Mouse (Mus musculus): ENCODE results near the gene Sfpq. TPM values are rescaled to one million over a fixed set of nuclear protein-coding genes. Genes with fewer than 3 reads are reported as not detected.

Gene Sfpq
- total and polyA plus RNA-seq, 3 experiments = 146 to 560 (median 170) TPM

- TF ChIP-seq BHLHE40 (IDR thresholded peaks at IDR 0.05; ENCODE audit: low read depth, low read length) = peak; percentile 64
- TF ChIP-seq SIN3A (IDR thresholded peaks at IDR 0.05; ENCODE audit: low read length) = 0 out of 2 replicates have a peak, but pooled peaks have one; percentile 25
- no peak for TF ChIP-seq PAX5 (IDR thresholded peaks at IDR 0.05; ENCODE audit: low read length)
- TF ChIP-seq MXI1 (IDR thresholded peaks at IDR 0.05; ENCODE audit: low read depth, low read length) = peak; percentile 52; the same call in 1 of the 2 replicates
- TF ChIP-seq ETS1 (conservative IDR thresholded peaks at IDR 0.05; ENCODE audit: low read depth, low read length) = no peak
- TF ChIP-seq MAFK (IDR thresholded peaks at IDR 0.05; ENCODE audit: insufficient replicate concordance, low read length) = no peak
- Histone ChIP-seq H3K36me3 (replicated peaks in 1 of 2; ENCODE audit: control insufficient read depth in 1 of 2, insufficient read depth in 1 of 2, low read length in 1 of 2) (peaks cover 17 to 29% of the 10 kb centered on the region in 2 experiments), H3K9ac (ENCODE audit: insufficient read depth, low read depth) (peak overlapping the region; percentile 64; the same call in 1 of the 2 replicates), H3K27me3 (replicated peaks) (no peaks in the 10 kb centered on the region), H3K4me3 (replicated peaks in 1 of 3; ENCODE audit: low read depth in 2 of 3, low read length in 2 of 3, poor library complexity in 1 of 3) (peak overlapping the region; percentile 26 to 82 (median 76)), H3K4me1 (ENCODE audit: control insufficient read depth in 1 of 2, insufficient read depth in 2 of 2) (peaks cover 3 to 16% of the 10 kb centered on the region in 2 experiments; a peak in 3 of 4 replicates), H3K79me2 (replicated peaks; ENCODE audit: control insufficient read depth, extremely low read depth, insufficient read depth, poor library complexity, severe bottlenecking) (peaks cover 42% of the 10 kb centered on the region), H3K4me2 (ENCODE audit: insufficient read depth, low read depth, poor library complexity, severe bottlenecking) (peak overlapping the region; percentile 77), H3K27ac (ENCODE audit: insufficient read depth, low read depth) (no peak overlapping the region), H3K9me3 (replicated peaks; ENCODE audit: low read length) (no peaks in the 10 kb centered on the region)
- DNase-seq (ENCODE audit: extremely low read depth) = no peak
- dilution Hi-C loops (cut with MboI; ENCODE audit: extremely low pct_ligation_motif_present, extremely low pct_unique_long_range_greater_than_20kb, low sequenced_read_pairs) = no loop called here
- in situ Hi-C loops (cut with MboI; ENCODE audit: low pct_ligation_motif_present, low pct_unique_long_range_greater_than_20kb, low sequenced_read_pairs) = no loop called here
Measured at GRCm38 (mm10) chr4:127020411-127021150, 543 bp upstream of the Sfpq start.

- H3K9ac ChIP-seq (ENCODE audit: insufficient read depth, low read depth) = peak overlapping the region; percentile 100
- peak; percentile 90 for DNase-seq (ENCODE audit: extremely low read depth)
- H3K9me3 ChIP-seq (replicated peaks; ENCODE audit: low read length) = no peaks in the 10 kb centered on the region
- H3K27me3 ChIP-seq (replicated peaks) = no peaks in the 10 kb centered on the region
- in situ Hi-C loops (cut with MboI; ENCODE audit: low pct_ligation_motif_present, low pct_unique_long_range_greater_than_20kb, low sequenced_read_pairs) (no loop called here), dilution Hi-C loops (cut with MboI; ENCODE audit: extremely low pct_ligation_motif_present, extremely low pct_unique_long_range_greater_than_20kb, low sequenced_read_pairs) (no loop called here)
- peak overlapping the region; percentile 82 to 93 (median 90) for H3K4me3 ChIP-seq (replicated peaks in 1 of 3; ENCODE audit: low read depth in 2 of 3, low read length in 2 of 3, poor library complexity in 1 of 3)
- peaks cover 57% of the 10 kb centered on the region for H3K79me2 ChIP-seq (replicated peaks; ENCODE audit: control insufficient read depth, extremely low read depth, insufficient read depth, poor library complexity, severe bottlenecking)
- no peak overlapping the region for H3K4me2 ChIP-seq (ENCODE audit: insufficient read depth, low read depth, poor library complexity, severe bottlenecking)
- H3K27ac ChIP-seq (ENCODE audit: insufficient read depth, low read depth) = peak overlapping the region; percentile 92
- H3K4me1 ChIP-seq (ENCODE audit: control insufficient read depth in 1 of 2, insufficient read depth in 2 of 2) = peaks cover 8 to 27% of the 10 kb centered on the region in 2 experiments; a peak in 3 of 4 replicates
- H3K36me3 ChIP-seq (replicated peaks in 1 of 2; ENCODE audit: control insufficient read depth in 1 of 2, insufficient read depth in 1 of 2, low read length in 1 of 2) = peaks cover 30 to 44% of the 10 kb centered on the region in 2 experiments
- TF ChIP-seq USF1 (IDR thresholded peaks at IDR 0.05; ENCODE audit: low read depth, low read length) = no peak
- no peak for TF ChIP-seq BHLHE40 (IDR thresholded peaks at IDR 0.05; ENCODE audit: low read depth, low read length)
- no peak for TF ChIP-seq CHD1 (IDR thresholded peaks at IDR 0.05; ENCODE audit: low read depth, low read length)
- TF ChIP-seq MXI1 (IDR thresholded peaks at IDR 0.05; ENCODE audit: low read depth, low read length) = no peak; the same call in 1 of the 2 replicates
- 0 out of 2 replicates have a peak, but pooled peaks have one; percentile 17 for TF ChIP-seq POLR2AphosphoS2 (IDR thresholded peaks at IDR 0.05; ENCODE audit: low read depth, low read length)
- TF ChIP-seq ZKSCAN1 (IDR thresholded peaks at IDR 0.05; ENCODE audit: borderline replicate concordance, low read depth, low read length) = no peak
- peak; percentile 93 for TF ChIP-seq ZNF384 (IDR thresholded peaks at IDR 0.05; ENCODE audit: low read depth, low read length)
- TF ChIP-seq JUN (IDR thresholded peaks at IDR 0.05; ENCODE audit: insufficient read depth, low read depth, low read length) = no peak
- peak; percentile 73; the same call in 1 of the 2 replicates for TF ChIP-seq UBTF (IDR thresholded peaks at IDR 0.05; ENCODE audit: low read depth, low read length)
- TF ChIP-seq NRF1 (IDR thresholded peaks at IDR 0.05; ENCODE audit: low read depth, low read length) = peak; percentile 90
- TF ChIP-seq MAZ (IDR thresholded peaks at IDR 0.05; ENCODE audit: low read depth, low read length) = peak; percentile 79; the same call in 1 of the 2 replicates
- TF ChIP-seq ETS1 (conservative IDR thresholded peaks at IDR 0.05; ENCODE audit: low read depth, low read length) = no peak
- TF ChIP-seq MAX (IDR thresholded peaks at IDR 0.05; ENCODE audit: low read length) = no peak
- TF ChIP-seq KAT2A (IDR thresholded peaks at IDR 0.05; ENCODE audit: insufficient replicate concordance, low read length) = no peak
- TF ChIP-seq GABPA (IDR thresholded peaks at IDR 0.05; ENCODE audit: insufficient replicate concordance, low read depth, low read length) = no peak
- no peak for TF ChIP-seq TCF12 (IDR thresholded peaks at IDR 0.05; ENCODE audit: low read depth, low read length)
- TF ChIP-seq USF2 (conservative IDR thresholded peaks at IDR 0.05; ENCODE audit: low read depth, low read length) = no peak
- TF ChIP-seq SIN3A (IDR thresholded peaks at IDR 0.05; ENCODE audit: low read length) = no peak
- no peak for TF ChIP-seq NELFE (IDR thresholded peaks at IDR 0.05; ENCODE audit: low read depth, low read length)
- no peak for TF ChIP-seq EP300 (IDR thresholded peaks at IDR 0.05; ENCODE audit: low read length)
- TF ChIP-seq CTCF (conservative IDR thresholded peaks at IDR 0.05 in 1 of 2, IDR thresholded peaks at IDR 0.05 in 1 of 2; ENCODE audit: low read depth in 2 of 2, low read length in 2 of 2) = peak in 1 of 2 experiments; percentile 45; a peak in 2 of 4 replicates
- TF ChIP-seq IRF4 (IDR thresholded peaks at IDR 0.05; ENCODE audit: low read depth, low read length) = 0 out of 2 replicates have a peak, but pooled peaks have one; percentile 33
- no peak for TF ChIP-seq MEF2A (IDR thresholded peaks at IDR 0.05; ENCODE audit: borderline replicate concordance, low read depth, low read length)
- no peak for TF ChIP-seq CHD2 (IDR thresholded peaks at IDR 0.05; ENCODE audit: low read length)
- TF ChIP-seq PAX5 (IDR thresholded peaks at IDR 0.05; ENCODE audit: low read length) = no peak
- no peak for TF ChIP-seq MAFK (IDR thresholded peaks at IDR 0.05; ENCODE audit: insufficient replicate concordance, low read length)
- no peak for TF ChIP-seq MYC (IDR thresholded peaks at IDR 0.05; ENCODE audit: low read depth, low read length)
- no peak for TF ChIP-seq SMC3 (IDR thresholded peaks at IDR 0.05; ENCODE audit: low read depth, low read length)
Measured at GRCm38 (mm10) chr4:127021989-127022626, 984 bp downstream of the Sfpq start.
